Mouse (Mus musculus) lung, postnatal 4 days (tissue): Measurements from ENCODE around the gene Btk.

Experiments
- DNase-seq, 2 experiments: peaks; one replicate each; pipeline ENCODE4 v3.0.0; 2021

The Btk gene

DNA sequence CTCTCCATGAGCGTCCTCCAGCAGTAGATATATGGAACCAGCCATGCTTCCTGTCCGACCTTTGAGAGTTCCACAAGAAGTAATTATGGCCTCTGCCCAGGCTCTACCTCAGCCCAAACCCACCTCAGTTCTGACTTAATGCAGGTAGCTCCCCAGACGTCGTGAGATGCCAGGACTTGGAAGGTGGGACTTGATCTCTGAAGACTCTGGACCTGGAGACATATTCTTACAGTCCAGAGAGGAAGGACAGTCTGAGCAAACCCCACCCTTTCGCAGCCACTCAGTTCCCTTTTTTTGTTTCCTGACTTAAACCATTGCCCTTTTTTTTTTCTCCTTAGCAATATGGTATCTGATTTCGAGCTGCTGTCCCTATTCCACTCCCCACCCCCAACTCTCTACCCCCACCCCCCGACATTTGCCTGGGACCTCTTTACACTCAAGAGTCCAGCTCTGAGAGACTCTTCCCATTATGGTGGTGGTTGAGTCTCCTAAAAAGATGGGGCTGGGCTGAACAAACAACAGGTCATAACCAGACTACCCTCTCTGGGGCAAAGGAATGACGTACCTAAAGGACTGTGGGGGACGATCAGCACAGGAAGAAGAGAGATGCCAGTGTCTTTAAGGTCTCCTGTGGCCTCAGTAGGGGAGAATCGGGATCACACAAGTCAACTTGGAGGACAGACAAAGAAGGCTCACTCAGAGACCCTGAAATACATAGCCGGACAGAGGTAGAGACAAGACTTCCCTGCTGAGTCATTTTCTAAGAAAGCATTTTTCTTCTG is at the start of gene Btk:
Gene Btk (minus strand): TSS at position 683 of the 782 bp plus-strand sequence.
- no peak for DNase-seq

DNA sequence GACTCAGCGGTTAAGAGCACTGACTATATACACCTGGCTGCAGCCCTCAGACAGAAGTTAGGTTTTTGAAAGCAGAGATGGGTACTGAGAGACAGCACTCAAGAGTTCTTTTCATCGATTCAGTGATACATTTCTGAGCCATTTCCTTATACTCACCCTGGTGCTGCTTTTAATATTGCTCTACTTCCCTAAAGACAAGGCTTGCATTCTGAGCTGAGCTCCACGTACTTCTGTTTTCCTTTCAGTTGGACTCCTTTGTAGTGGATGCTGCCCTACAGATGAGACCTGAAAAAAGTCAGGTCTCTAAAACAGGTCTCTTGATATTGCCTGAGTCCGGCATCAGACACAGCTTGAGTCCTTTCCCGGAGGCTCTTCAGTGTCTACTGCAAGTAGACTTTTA is 49.3 kb upstream of the Btk start:
- DNase-seq, result no peak

DNA sequence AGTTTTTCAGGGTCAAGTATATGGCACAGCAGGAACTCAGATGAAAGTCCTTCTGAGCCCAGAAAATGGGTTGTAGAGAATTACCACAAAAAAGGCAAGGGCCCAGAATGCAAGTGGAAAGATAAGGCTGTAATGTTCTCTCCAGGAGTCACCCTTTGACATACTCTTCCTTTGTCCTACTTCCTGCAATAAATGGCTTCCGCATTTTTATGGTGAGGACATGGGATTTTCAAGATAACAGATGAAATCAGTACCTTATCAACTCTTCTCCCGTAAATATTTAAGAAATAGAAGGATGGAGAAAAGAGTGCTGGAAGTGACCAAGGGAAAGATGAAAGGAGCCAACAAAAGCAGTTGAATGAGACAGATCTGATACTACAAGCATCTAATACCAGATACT is 44.8 kb upstream of the Btk start:
- no peak for DNase-seq

DNA sequence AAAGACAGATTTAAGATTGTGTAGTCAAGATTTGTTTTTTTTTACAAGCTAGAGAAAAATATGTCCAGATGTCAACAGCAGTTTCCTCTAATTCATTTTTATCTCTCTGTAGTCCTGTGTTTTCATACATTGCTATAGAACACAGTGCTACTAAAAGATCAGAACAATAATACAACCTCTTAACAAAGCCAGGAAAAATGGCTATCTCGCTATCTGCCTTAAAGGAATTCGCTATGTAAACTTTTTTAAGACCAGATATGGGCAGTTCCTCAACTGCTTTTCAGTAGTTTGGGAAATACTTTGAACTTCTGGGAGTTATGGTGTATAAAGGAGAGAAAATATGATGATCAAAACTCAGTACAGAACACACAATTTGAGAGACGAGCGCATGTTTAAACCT is 40.0 kb upstream of the Btk start:
- DNase-seq, result no peak

DNA sequence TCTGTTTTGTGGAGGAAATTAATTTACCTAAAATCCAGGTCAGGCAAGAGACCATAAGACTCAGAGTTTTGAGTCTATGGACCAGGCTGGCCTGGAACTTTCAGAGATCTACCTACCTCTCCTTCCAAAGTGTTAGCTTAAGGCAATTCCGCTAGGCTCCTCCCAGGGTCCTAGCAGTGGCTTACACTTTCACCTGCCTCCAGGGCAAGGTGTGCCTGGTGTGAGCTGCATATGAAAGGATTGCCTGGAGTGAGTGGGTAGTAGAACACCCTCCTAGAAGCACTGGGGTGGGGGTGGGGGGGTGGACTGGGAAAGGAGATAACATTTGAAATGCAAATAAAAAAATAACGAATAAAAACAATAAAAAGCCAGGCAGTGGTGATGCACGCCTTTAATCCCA is 38.3 kb upstream of the Btk start:
- DNase-seq, result no peak

DNA sequence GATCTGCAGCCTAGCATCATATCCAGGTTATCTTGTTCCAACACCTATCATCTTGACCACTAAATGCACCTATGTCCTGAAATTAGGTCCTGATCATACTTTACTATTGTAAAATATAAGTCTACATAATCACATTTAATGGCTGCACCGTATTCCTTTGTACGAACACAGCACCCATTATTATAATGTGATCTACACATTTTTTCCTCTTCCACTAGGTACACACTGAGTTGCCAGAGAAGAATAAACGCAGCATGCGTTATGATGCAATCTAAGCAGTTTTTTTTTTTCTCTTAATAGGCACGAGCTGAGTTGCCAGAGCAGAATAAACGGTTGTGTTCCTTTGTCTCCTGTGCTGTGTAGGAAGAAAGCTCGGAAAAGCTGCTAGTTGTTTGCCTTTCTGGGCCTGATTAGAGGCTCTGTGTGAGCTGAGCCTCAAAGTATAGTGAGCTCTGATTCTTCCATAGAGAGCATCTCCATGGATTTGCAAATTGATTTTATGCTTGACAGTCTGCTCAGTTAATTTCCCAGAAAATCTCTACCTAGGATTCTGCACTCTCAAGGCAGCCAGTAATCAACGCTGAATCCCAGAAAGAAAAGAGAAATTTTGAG is 37.0 kb upstream of the Btk start:
- no peak for DNase-seq

DNA sequence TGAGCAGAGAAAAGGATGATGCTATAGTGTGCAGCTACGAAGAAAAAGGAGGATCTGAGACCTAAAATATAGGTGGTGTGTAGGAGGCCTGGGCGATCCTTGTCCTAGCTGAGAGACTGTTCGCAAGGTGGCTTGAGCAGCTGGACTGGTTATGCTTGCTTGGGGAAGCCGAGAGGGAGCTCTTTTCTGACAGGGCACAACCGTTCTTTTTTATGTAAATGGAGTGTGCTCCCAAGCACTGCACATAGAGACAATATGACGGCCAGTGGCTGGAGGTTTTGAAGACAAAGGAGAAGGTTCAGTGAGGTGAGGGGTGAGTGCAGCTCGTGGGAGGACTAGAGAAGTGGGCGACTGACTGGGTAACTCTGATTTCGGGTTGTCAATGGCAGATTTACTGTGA is 36.3 kb upstream of the Btk start:
- no peak for DNase-seq

DNA sequence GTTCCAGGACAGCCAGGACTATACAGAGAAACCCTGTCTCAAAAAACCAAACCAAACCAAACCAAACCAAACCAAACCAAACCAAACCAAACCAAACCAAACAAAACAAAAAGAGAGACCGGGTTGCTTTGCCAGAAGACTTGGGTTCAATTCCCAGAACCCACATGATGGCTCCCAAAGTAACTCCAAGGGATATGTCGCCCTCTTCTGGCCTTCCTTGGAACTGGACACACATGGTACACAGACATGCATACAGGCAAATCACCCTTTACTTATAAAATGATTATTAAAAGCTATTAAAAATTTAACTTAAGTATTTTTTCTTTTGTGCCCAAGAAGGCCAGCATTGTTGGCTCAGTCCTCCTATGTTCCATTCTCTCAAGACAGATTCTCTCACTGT is 30.9 kb upstream of the Btk start:
- DNase-seq, result peak in 1 of 2 experiments; percentile 16

DNA sequence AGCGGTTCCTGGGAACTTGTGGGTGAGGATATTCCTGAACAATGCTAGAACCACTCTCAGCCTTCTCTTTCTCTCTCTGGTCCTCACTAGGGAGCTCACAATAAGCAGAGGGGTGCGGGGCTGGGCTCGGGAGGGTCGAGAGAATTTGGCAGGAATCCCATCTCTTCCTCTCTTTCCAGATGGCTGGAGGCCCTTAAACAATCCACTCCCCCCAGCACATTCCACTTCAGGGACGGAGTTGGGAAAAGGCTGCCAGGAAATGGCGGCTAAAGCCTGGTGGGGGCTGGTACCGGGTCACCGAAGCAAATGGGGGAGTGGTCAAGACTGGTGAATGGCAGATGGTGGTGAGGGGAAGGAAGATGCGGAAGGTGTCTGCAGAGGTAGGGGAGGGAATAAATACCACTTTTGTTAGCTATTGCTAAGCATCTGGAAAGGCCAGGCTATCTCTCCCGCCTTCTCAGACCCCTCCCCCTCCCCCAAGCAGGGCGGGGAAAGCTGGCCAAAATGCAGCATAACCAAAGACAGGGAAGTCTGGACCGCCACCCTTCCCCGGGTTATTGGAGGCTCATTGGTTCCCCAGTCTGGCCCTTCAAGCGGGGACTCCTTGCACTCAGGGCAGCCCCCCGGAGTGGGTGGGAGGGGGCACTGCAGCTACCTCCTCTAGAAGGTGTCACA is 29.1 kb upstream of the Btk start:
- peak; percentile 75 to 84 for DNase-seq

DNA sequence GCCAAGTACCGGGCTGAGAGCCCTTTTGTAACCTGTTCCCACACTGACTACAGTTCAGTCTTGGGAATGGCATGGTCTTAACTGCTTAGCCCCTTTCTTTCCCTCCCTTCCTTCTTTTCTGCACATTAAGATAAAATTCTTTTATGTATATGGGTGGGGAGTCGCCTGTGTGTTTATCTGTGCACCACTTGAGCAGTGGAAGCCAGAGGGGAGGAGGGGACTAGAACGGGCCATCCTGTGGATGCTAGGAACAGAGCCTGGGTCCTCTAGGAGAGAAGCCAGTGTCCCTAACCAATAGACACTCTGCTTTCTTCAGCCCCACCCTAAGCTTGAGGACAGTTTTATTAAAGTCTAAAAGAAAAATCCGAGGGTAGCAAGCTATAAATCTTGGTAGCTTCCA is 27.6 kb upstream of the Btk start:
- DNase-seq, result no peak

DNA sequence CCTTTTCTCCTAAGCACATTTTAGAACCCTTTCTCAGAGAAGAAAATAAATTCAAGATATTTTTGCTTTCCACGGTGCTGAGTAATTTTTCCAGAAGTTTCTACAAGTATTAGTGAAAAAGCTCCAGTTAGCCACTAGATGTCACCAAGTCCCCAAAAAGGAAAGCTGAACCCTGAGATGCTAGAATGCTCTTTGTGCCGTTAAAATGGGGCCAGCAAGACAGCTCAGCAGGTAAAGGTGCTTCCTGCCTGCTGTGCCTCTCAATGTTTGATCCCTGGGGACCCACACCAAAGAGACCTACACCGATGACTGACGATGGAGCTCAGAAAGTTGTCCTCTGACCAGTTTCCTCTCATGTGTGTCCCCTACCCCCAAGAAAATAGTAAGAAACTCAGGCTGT is 26.1 kb upstream of the Btk start:
- DNase-seq, result no peak

DNA sequence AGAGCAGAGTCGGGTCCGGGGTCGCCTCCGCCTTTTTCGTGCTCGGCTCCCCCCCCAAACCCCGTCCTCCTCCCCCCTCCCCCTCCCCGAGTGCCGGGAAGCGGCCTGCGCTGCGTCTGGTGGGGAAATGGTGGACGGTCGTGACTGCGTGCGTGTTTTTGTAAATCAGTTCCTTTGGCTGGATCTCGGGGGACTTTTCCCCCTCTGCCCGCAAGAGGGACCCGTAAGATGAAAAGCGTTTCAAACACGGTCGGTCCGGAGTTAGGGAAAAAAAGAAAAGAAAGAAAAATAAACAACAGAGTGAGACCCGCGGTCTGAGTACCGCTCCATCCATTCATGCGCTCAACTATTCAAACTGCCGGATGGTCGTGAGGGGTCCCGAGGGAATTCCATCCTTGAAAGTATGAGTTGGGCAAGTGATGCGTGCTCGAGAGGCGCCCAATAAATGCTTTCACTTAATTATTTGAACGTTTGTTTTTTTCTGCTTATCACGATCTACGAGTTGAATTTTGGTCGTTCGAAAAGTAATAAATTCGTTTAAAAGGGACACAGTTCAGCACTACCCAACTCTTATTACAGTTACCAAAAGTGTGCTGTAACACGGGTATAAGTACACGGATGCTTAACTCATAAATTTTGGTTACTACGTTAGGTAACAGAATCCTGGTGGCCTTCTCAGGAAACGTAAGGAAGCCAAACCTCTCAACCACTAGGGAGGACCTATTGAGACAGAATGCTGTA is 18.2 kb upstream of the Btk start:
- DNase-seq, result no peak

DNA sequence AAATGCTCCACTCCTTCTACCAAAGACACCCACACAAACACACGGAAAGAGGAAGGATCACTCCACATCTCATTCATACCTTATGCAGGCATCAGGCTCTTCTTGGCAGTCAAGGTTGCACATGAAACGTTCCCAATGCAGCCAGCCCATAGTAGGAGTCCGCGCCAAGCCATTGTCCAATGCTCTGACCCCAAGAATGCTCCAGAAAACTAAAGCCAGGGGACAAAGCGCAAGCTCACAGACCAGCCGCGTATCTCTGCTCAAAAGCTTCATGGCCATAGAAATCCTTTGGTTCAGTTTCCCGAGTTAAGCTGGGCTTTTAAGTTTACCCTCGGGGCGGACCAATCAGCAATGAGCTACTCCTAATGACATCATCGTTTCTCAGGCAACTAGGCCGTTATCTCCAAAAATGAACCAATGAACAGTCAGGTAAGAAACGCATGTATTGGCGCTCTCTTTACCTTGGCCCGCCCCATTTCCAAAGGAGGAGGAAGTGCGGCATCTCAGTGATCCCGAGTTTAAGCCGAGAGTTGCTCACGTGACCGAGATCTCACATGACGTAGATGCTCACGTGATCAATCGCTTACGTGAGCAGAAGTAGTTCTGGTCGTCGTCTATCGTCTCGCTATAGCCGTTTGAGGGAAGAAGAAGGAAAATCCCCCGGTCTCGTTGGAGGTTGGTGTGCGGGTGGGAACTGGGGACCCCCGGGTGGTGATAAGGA is 17.4 kb upstream of the Btk start, which contains the start of the genes Gla and Hnrnph2:
Gene Gla (minus strand): TSS at position 467 of the 721 bp plus-strand sequence.
Gene Hnrnph2 (plus strand): TSS at position 521 of the 721 bp plus-strand sequence.
- peak; percentile 90 to 94 for DNase-seq

DNA sequence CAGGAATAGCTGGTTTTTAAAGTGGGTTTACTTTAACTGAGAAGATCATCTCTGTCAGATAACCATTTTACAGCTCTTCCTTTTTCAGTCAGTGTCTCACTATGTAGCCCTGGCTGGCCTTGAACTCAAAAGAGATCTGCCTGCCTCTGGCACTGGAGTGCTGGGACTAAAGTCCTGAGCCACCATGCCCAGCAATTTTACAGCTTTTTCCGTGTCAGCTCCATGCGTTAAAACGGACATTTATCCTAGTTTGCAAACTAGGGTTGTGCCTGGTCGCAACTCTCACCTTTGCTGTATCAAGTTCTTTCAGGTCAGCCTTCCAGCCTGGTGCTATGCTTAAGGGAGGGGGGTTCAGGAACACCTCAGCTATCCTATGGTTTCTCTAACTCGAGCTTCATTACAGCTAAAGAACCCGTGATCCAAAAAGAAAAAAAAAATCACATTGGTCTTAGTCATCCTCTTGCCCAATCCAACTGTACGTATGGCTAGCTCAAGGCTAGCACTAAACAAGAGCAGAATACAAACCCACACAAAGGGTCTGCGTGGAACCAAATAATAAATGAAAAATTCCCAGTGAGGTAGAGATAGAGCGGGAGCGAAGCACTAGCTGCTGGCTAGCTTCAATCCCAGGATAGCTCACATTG is 16.7 kb upstream of the Btk start:
- no peak for DNase-seq

DNA sequence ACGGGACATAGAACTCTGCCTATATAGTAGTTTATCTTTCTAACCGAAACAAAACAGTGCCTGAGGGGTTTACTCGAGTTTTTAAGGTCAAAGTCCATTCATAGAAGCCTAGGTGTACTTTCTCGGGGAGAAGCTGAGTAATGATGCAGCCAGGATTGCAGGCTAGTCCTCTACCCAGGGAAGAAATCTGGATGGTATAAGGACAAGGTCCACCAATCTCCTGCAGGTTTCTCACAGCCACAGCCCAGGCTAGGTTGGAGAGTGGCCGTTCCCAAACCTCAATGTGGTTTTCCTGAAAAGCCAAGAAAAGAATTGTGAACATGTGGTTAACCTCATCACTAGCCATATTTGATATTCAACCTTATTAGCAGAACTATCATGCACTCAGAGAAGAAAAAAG is 6.5 kb upstream of the Btk start:
- no peak for DNase-seq

DNA sequence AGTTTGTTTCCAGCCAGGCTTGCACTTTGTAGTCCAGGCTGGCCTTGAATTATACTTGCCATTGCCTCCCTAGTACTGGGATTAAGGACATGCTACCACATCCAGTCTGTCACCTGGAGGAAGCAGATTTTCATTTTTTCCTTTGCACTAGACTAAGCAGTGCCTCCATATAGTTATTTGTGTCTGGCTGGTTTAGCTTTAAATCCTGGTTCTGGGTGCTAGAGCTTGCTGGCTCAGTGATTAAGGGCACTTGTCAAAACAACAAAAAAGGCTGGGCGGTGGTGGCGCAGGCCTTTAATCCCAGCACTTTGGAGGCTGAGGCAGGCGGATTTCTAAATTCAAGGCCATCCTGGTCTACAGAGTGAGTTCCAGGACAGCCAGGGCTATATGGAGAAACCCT is 5.6 kb upstream of the Btk start:
- DNase-seq, result no peak

DNA sequence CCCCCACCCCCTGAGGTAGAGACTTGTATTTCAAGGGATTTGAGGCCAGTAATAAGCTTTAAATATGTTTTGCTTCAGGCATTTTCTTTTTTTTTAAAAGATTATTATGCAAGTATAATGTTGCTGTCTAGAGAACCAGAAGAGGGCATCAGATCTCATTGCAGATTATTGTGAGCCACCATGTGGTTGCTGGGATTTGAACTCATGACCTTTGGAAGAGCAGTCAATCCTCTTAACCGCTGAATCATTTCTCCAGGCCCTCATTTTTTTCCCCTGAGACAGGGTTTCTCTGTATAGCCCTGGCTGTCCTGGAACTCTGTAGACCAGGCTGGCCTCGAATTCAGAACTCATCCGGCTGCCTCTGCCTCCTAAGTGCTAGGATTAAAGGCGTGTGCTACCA is 4.9 kb upstream of the Btk start:
- DNase-seq, result no peak

DNA sequence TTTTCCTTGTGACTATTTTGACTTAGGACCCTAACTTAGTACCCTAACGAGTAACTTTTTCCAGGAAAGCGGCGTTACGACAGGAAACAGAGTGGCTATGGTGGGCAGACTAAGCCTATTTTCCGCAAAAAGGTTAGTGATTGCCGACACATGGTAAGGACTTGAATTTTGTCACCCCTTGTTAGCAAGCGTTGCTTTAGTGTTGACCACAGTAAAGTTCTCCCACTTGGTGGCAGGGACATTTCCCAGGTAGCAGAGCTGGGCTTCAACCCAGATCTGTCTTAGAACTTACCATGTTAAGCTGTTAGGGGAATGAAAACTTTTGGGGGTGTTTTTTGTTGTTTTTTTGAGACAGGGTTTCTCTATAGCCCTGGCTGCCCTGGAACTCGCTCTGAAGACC is 3.1 kb upstream of the Btk start:
- DNase-seq, result no peak

DNA sequence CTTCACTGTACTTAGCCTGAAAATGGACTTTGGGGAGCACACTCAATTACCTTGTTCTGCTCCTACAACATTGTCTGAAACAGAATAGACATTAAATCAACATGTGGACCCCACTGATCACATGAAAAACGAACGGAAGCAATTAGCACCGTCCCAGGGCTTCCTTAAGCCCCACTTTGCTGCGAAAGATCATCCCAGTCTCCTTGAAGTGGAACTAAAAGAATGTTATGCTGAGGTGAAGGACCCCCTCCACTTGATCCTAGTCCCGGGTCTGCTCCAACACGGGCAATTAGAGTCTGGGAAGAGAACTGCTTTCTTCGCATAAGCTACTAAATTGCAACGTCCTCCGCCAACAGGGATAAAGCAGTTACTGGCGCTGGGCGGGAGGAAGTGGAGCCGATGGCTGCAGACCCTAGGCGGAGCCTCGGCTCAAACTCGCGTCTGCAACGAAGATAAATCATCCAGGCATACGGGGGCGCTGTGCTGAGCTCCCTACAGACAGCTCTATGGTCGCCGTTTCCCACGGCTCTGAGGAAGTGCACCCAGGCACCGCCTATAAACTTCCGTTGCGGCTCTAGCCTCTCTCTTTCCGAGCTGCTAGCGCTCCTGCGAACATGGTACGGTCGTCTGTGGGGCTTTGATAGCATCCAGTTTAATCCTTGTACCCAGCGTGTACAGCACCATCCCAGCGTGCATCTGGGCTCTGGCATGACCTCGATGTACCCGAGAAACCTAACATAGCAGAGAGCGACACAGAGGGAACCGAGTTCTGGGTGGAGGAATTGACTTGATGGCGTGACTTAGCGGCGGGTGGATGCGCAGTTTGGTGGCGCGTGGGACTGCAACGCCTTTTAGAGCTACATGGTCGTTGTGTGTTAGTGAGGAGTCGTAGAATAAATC is 2.0 kb upstream of the Btk start, which contains the start of gene Rpl36a:
Gene Rpl36a (plus strand): TSS at position 552 of the 900 bp plus-strand sequence.
- DNase-seq, result peak; percentile 94

DNA sequence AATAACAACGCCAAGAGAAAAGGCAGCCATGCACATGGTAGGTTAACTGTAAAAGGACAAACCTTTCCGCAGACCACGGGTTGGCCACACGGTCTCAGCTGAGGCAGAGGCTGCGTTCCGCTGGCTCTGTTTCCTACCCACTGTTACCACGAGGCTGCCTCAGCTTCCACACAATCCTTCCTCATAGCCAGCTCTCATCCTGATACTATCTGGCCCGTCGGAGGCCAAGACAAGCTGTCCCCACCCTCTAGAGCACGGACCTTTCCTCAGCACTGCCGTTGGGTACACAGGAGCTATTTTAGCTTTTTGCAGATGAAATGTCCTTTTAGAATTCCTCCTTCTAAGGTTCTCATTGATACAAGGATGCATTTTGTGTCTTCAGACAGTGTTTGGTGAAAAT is 1.1 kb downstream of the Btk start:
- no peak for DNase-seq
